Mouse (Mus musculus) forebrain, embryonic 10.5 days (tissue): ENCODE measurements around the gene Col24a1. TPM values are rescaled to one million over a fixed set of nuclear protein-coding genes. Genes with fewer than 3 reads are reported as not detected.

ENCODE experiments used
- DNase-seq: peaks from one replicate; pipeline ENCODE4 v3.0.0-alpha.2; 2017; ENCODE audit warnings: low spot score; ENCODE audit errors: extremely low spot score
- H3K27ac ChIP-seq: fragments of 300-500 bp; sonication (generic); 2 replicates; pipeline ENCODE4 v1.5.1; 2016; ENCODE audit warnings: mild to moderate bottlenecking
- H3K27me3 ChIP-seq: fragments of 300-500 bp; sonication (generic); 2 replicates; pipeline ENCODE4 v1.6.1; 2016; ENCODE audit warnings: mild to moderate bottlenecking; ENCODE audit not compliant: poor library complexity, severe bottlenecking
- H3K36me3 ChIP-seq: fragments of 300-500 bp; sonication (generic); replicated peaks from 2 replicates; pipeline ENCODE4 v1.6.1; 2016; ENCODE audit warnings: mild to moderate bottlenecking, moderate library complexity
- H3K4me1 ChIP-seq: fragments of 300-500 bp; sonication (generic); 2 replicates; pipeline ENCODE4 v1.6.1; 2016
- H3K4me3 ChIP-seq: fragments of 300-500 bp; sonication (generic); 2 replicates; pipeline ENCODE4 v1.5.1; 2016; ENCODE audit warnings: mild to moderate bottlenecking, moderate library complexity
- H3K9me3 ChIP-seq: fragments of 300-500 bp; sonication (generic); 2 replicates; pipeline ENCODE4 v1.6.1; 2016; ENCODE audit warnings: mild to moderate bottlenecking, moderate library complexity
- WGBS: fragments of 180-500 bp; shearing (Covaris S2); methylation state at CpG from one replicate; pipeline ENCODE4 v1.1.7; 2016; 5-methylcytosine and 5-hydroxymethylcytosine counted together
- polyA plus RNA-seq: library from polyadenylated mRNA; unstranded; fragments of >200 nt; fragmentation: Nextera tagmentation; extraction: Ambion mirVana; gene quantifications from 2 replicates; pipeline ENCODE4 v1.2.1, GENCODE M21; 2016

Gene Col24a1
- polyA plus RNA-seq, 1 experiment from 2014 or later: 0.67 TPM

DNA sequence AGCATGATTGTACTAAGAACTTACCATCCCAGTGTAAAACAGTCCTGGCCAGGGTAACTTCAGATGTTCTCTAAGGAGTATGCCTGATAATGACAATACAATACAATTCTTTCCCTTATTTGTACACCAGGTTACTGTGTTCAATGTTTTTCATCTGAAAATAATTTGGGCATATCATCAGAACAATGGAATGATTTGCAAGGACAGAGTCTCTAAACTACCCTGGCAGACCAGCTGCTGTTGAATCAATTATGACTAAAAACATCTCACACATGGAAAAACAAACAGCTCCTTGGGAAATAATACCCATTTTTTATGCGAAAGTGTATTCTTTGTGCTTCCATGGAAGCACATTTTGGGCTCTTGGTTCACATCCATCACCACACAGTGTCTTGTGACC, 198.0 kb downstream of the Col24a1 start:
- no peaks in the 10 kb centered on the region for H3K9me3 ChIP-seq
- H3K4me3 ChIP-seq: no peak overlapping the region
- H3K27me3 ChIP-seq: no peaks in the 10 kb centered on the region
- no peaks in the 10 kb centered on the region for H3K4me1 ChIP-seq
- DNase-seq: no peak
- H3K27ac ChIP-seq: no peak overlapping the region
- 96% methylated on average over 1 of the region's 1 CpGs for WGBS
- H3K36me3 ChIP-seq: no peaks in the 10 kb centered on the region

DNA sequence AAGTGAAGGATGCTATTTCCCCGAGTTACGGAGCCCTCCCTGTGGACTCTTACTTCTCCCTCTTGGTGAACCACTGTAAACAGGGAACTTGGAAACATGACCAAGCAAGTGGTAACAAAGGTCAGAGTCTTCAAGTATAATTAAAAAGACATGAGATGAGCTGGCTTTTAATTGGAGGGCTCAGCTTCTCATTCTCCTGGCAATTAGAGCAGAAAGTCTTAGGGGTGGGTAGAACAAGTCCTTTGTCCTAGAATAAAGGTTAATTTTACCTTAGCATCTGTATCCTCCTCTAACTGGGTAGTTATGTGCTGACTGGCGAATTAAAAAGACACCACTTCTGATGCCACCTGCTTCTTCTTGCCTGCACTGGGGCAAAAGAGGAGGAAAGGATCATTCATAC, 199.1 kb downstream of the Col24a1 start:
- WGBS: 67% methylated on average over 3 of the region's 3 CpGs
- Histone ChIP-seq H3K36me3 (no peaks in the 10 kb centered on the region), H3K9me3 (no peaks in the 10 kb centered on the region), H3K4me3 (no peak overlapping the region), H3K4me1 (no peaks in the 10 kb centered on the region), H3K27me3 (no peaks in the 10 kb centered on the region), H3K27ac (no peak overlapping the region)
- no peak for DNase-seq

DNA sequence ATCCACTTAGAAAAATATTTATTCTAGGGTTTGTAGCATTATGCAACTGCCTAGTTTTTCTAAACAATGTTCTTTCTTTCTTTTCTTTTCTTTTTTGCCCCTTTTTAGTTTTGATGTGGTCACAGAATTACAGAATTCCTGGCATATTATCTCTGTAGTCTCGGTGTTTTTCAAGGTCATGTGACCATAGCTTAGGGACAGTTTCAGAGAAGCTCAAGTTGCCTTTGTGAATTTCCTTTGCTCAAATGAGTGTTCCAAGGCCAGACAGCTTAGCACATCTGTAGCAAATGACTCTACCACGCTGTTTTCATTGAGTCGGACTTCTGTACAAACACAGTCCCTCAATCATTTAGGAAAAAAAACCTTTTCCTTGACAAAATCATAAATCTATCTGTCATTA, 205.9 kb downstream of the Col24a1 start:
- Histone ChIP-seq H3K36me3 (no peaks in the 10 kb centered on the region), H3K4me3 (no peak overlapping the region), H3K27me3 (no peaks in the 10 kb centered on the region), H3K4me1 (no peaks in the 10 kb centered on the region), H3K27ac (no peak overlapping the region), H3K9me3 (no peaks in the 10 kb centered on the region; the same call in 1 of the 2 replicates)
- WGBS: 87% methylated on average over 3 of the region's 3 CpGs
- DNase-seq: no peak

DNA sequence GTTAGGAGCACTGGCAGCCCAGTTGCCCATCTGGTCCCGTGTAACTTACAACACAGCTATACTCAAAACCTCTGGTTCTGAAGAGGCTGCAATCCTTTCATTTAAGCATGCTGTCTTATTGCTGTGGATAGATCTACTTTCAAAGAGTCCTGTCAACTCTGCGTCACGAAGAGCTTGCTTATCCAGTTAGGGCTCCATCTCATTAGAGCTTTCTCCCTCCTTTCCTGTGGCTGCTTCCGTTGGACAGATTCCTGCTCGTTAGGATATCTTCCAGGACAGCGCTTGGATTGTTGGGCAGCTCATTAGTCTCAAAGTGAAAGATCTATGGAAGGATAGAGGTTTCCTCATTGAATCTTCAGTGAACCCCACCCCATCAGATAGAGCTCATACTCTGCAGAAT, 206.6 kb downstream of the Col24a1 start:
- H3K4me3 ChIP-seq: no peak overlapping the region
- 76% methylated on average over 6 of the region's 6 CpGs for WGBS
- no peak overlapping the region for H3K27ac ChIP-seq
- H3K27me3 ChIP-seq: no peaks in the 10 kb centered on the region
- no peak for DNase-seq
- no peaks in the 10 kb centered on the region for H3K36me3 ChIP-seq
- no peaks in the 10 kb centered on the region; the same call in 1 of the 2 replicates for H3K9me3 ChIP-seq
- H3K4me1 ChIP-seq: no peaks in the 10 kb centered on the region

DNA sequence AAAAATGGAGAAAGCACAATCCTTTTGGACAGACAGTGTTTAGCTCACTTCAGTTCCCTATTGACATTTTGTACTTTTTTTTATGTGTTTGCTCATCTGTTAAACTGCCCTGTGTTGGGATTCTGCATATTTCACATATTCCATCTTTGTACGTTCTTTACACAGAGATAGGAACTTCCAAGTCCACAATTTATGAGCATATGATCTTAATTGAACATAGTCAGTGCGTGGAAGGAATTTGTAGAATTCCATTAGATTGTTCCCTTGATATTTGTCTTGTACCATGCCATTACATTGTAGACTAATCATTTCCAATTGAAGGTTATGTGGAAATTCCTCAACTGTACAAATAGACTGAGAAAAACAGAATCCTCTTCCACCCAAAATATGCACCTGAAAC, 212.6 kb downstream of the Col24a1 start:
- WGBS: 87% methylated on average over 2 of the region's 2 CpGs
- no peaks in the 10 kb centered on the region for H3K9me3 ChIP-seq
- H3K36me3 ChIP-seq: no peaks in the 10 kb centered on the region

DNA sequence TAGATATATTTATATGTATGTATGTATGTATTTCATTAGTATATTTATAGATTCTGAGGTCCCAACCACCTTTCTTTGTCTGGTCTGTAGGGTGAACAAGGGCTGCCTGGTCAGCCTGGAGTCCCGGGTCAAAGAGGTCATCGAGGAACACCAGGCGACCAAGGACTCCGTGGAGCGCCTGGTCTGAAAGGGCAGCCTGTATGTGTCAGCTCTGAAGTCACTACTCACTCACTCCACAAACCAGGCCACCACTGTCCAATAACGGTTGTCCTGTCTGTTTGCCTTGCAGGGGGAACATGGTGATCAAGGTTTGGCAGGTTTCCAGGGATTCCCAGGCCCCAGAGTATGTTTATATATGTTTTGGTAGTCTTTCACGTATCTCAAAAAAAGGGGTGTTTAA, 216.3 kb downstream of the Col24a1 start:
- 85% methylated on average over 7 of the region's 7 CpGs for WGBS
- Histone ChIP-seq H3K9me3 (no peaks in the 10 kb centered on the region), H3K27me3 (no peaks in the 10 kb centered on the region), H3K4me1 (no peaks in the 10 kb centered on the region), H3K36me3 (no peaks in the 10 kb centered on the region), H3K27ac (no peak overlapping the region), H3K4me3 (no peak overlapping the region)
- no peak for DNase-seq

More for the DNA sequence above, 212.6 kb downstream of the Col24a1 start:
- no peak for DNase-seq
- Histone ChIP-seq H3K27me3 (no peaks in the 10 kb centered on the region), H3K4me3 (no peak overlapping the region), H3K4me1 (no peaks in the 10 kb centered on the region), H3K27ac (no peak overlapping the region)

DNA sequence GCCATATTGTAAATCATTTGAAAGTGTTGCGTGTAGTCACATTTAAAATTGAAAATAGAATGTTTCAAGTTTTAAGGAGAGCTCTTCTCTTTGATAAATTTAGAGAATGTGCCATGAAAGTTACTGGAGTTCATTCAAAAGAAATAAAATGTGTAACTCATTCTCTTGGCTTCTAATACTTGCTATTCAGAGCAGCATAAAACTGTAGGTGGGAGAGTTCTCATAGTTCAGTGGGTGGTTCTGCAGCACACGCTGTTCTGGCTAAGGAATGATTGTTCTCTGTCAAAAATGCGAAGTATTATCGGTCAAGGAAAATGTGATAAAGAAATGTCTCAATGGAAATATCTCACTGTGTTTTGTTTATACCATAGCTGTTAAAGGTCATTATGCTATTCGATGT, 221.9 kb downstream of the Col24a1 start:
- H3K36me3 ChIP-seq: no peaks in the 10 kb centered on the region
- no peaks in the 10 kb centered on the region for H3K4me1 ChIP-seq
- H3K4me3 ChIP-seq: no peak overlapping the region
- no peaks in the 10 kb centered on the region for H3K9me3 ChIP-seq
- no peaks in the 10 kb centered on the region for H3K27me3 ChIP-seq
- 92% methylated on average over 5 of the region's 5 CpGs for WGBS
- no peak overlapping the region for H3K27ac ChIP-seq
- DNase-seq: no peak

DNA sequence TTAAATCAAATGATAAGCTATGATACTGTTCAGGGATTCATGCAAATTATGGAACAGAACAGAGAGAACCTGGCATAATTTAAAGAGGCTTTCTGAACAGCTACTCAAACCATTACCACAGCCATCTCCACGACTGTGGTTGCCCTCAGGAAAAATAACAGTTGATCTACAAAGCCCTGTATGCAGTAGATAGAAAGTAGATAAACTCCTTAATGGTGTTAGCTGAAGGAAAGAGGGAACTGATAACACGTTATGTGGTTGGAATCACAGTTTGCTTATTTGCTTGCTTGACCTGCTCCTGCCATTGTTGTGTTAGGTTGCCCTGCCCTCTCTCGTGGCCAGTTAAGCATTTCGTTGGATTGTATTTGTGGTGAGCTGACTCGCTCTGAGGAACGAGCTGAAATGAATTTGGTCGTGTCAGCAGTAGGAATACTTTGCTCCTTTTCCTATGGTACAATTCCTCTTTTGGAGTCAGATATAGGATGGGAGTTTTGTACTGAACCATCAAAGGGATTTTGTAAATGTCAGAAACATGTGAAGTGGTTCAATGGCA, 229.3 kb downstream of the Col24a1 start:
- 78% methylated on average over 7 of the region's 7 CpGs for WGBS
- H3K36me3 ChIP-seq: no peaks in the 10 kb centered on the region
- H3K27me3 ChIP-seq: no peaks in the 10 kb centered on the region
- no peak overlapping the region for H3K4me3 ChIP-seq
- DNase-seq: no peak
- no peak overlapping the region for H3K27ac ChIP-seq
- no peaks in the 10 kb centered on the region for H3K4me1 ChIP-seq
- H3K9me3 ChIP-seq: peaks cover 4% of the 10 kb centered on the region; the same call in 1 of the 2 replicates

DNA sequence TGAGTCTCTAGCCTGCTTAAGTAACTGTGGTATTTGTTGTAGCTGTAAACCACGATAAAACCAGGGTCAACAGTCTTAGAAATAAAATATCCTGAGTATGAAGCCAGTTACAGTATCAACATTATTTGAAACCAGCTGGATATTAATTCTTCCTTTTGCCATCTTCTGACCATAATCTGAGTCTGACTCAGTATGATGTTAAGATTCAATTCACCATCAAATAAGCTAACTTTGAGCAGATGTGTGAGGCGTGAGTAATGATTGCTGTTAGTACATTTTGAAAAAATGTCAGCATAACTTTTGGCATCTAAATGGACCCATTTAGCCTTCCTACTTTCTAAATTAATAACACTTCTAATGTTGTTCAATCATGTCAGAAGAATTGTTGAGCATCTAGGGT, 230.0 kb downstream of the Col24a1 start:
- no peak overlapping the region for H3K4me3 ChIP-seq
- H3K27me3 ChIP-seq: no peaks in the 10 kb centered on the region
- H3K27ac ChIP-seq: no peak overlapping the region
- peaks cover 4% of the 10 kb centered on the region; the same call in 1 of the 2 replicates for H3K9me3 ChIP-seq
- H3K4me1 ChIP-seq: no peaks in the 10 kb centered on the region
- H3K36me3 ChIP-seq: no peaks in the 10 kb centered on the region
- DNase-seq: no peak
- WGBS: 88% methylated on average over 2 of the region's 2 CpGs

DNA sequence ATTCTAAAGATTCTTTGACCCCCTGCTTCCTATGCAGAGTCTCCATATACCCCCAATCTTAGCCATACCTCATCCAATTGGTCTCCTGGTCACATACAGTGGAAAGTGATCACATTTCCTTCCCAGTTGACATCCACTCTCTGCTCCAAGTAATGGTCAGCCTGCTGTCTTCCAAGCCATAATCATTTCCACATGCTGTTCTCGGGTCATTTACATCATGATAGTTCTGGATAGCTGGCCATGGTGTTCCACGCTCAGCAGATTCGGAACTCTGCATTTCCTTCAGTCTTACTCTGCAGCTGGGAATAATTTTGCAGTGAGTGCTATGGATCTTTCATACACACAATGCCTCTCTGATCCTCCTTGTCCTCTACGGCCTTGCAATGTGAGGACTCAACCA, 233.0 kb downstream of the Col24a1 start:
- no peak overlapping the region for H3K27ac ChIP-seq
- 79% methylated on average over 4 of the region's 4 CpGs for WGBS
- no peak for DNase-seq

DNA sequence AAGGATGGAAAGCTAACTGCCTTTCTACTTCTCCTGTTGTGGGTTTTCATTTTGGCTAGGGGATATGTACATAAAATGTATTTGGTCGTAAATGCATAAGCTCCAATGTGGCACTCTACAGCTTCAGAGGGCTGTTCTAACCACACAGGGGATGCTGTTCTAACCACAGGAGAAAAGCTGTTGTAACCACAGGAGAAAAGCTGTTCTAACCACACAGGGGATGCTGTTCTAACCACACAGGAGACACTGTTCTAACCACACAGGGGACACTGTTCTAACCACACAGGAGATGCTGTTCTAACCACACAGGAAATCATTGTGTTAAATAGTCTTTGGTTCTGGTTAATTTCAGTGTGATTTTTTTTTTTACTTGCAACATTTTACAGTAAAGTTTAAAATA, 245.6 kb downstream of the Col24a1 start:
- DNase-seq: no peak
- Histone ChIP-seq H3K36me3 (no peaks in the 10 kb centered on the region), H3K4me3 (no peak overlapping the region), H3K9me3 (no peaks in the 10 kb centered on the region), H3K27me3 (no peaks in the 10 kb centered on the region), H3K4me1 (no peaks in the 10 kb centered on the region), H3K27ac (no peak overlapping the region)
- 100% methylated on average over 1 of the region's 1 CpGs for WGBS

More for the DNA sequence above, 233.0 kb downstream of the Col24a1 start:
- Histone ChIP-seq H3K9me3 (no peaks in the 10 kb centered on the region), H3K27me3 (no peaks in the 10 kb centered on the region), H3K4me1 (no peaks in the 10 kb centered on the region), H3K4me3 (no peak overlapping the region), H3K36me3 (no peaks in the 10 kb centered on the region)

DNA sequence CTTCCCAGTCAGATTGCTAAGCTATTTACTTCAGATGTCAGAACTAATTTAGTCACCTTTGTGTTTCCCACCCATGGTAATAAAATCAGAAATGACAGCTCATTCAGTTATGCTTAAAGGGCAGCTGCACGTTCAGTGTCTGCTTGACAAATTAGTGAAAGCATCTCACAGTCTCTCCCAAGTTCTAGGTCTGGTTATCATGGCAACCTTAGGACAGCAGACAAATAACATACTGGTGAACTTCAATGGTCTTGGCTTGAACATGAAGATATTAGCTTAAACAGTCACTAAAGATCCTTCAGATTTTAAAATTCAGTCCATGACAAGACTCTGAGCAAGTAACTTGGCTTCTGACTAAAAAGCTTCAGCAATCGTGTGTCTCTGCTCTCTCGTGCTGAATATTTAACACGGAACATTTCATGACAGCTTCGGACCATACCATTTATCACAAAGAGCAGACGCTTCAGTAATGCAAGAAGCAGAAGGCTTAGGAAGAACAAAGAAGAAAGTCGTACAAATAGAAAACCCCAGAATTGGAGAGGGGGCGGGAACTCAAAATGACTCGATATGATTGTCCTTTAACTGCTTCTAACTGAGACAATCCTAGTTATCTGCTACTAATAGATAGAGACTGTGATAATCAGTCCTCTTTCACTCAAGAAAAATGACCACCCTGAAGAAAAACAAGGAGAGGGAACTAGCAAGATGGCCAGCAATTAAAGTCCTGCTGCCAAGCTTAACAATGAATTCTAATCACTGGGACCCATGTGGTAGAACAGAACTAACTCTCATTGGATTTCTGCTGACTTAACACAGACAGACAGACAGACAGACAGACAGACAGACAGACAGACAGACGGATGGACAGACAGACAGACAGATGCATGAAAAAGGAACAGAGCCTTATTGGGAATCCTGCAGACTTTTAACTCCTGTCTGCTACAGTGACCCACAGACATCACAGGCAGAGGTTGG, 256.5 kb downstream of the Col24a1 start:
- Histone ChIP-seq H3K4me3 (no peak overlapping the region), H3K36me3 (no peaks in the 10 kb centered on the region), H3K4me1 (no peaks in the 10 kb centered on the region), H3K27me3 (no peaks in the 10 kb centered on the region), H3K27ac (no peak overlapping the region), H3K9me3 (no peaks in the 10 kb centered on the region)
- WGBS: 90% methylated on average over 10 of the region's 10 CpGs
- DNase-seq: no peak

DNA sequence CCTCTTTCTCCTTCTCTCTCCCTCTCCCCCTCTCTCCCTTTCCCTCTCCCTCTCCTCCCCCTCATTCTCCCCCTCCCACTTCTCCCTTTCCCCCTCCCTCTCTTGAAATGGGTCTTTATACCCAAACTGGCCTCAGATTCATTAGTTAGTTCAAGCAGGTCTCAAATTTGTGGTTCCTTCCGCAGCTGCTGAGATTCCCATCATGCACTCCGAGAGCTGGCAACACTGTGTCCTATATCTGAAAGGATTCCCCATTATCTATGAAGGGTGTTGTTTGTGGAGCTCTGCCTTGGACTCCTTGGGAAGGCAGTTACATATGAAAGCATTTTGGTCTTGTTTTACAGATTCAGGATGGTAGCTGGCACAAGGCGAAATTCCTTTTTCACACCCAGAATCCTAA, 257.9 kb downstream of the Col24a1 start:
- Histone ChIP-seq H3K27ac (no peak overlapping the region), H3K9me3 (no peaks in the 10 kb centered on the region), H3K4me3 (no peak overlapping the region), H3K36me3 (no peaks in the 10 kb centered on the region), H3K4me1 (no peaks in the 10 kb centered on the region), H3K27me3 (no peaks in the 10 kb centered on the region)
- no peak for DNase-seq
- WGBS: 82% methylated on average over 3 of the region's 3 CpGs
